Mouse (Mus musculus) T-helper 17 cell (primary cell): ENCODE data around the gene Irf2bp2.

ENCODE experiments used
- in situ Hi-C, 2 experiments: fragments of 300-600 bp; cut with MboI, MseI; formaldehyde crosslinking; loops; 1 replicate in 1 of 2; 2 replicates in 1 of 2; pipeline ENCODE4 v1.15.1; 2025; ENCODE audit warnings: high pct_unique_total_duplicates in 2 of 2

The Irf2bp2 gene

GRCm38 (mm10) chr8:126593889-126594480 lies at the start of gene Irf2bp2:
Irf2bp2 (minus strand) TSS chr8:126593986.
- in situ Hi-C loops = loop anchor here in 1 of 2 experiments (5.0 kb wide), 1 partner anchor 253 kb away; no protein-coding TSS in a partner anchor

GRCm38 (mm10) chr8:126642665-126643064 lies 48.9 kb upstream of the Irf2bp2 start:
- in situ Hi-C loops = loop anchor here in 1 of 2 experiments (10.0 kb wide), 1 partner anchor 988 kb away; no protein-coding TSS in a partner anchor

GRCm38 (mm10) chr8:126641568-126642295 lies 47.9 kb upstream of the Irf2bp2 start:
- in situ Hi-C loops = loop anchor here in 1 of 2 experiments (10.0 kb wide), 1 partner anchor 987 kb away; no protein-coding TSS in a partner anchor

DNA sequence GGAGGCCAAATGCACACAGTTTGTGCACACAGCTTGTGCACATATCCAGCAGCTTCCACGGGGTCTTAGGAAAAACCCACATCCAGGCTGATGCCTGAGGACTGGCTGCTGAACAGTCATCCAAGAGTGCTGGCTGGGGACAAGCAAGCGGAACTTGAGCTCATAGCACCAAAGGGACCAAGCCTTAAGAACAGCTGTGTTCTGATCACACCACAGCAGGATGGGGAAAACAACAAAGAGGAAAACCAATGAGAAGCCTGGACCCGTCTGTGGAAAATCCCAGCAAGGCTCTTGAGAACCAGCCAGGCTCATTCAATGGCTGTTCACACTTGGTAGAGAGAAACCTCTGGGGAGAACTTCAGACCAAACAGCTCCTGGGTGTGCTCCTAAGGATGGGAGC lies 45.4 kb upstream of the Irf2bp2 start:
- in situ Hi-C loops = no loop called here

DNA sequence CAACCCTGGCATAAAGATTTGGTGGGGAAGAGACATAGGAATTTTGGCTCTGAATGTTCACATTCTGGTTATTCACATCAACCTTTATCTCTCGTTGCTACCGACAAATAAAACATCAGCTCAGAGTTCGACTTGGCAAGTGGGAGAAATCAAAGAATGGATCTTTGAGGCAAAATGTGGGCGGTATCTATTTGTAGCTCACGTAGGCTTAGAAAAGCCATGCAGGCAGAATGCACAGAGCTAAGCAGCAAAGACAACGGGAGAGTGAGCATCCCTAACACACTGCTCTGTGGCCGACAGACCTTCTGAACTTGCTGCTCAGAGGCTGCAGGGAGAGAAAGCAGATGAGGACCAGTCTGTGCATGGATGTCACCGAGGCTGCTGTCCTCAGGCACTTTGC lies 44.2 kb upstream of the Irf2bp2 start:
- in situ Hi-C loops = no loop called here

- in situ Hi-C loops = no loop called here
These were observed 40.8 kb upstream of the Irf2bp2 start for GRCm38 (mm10) chr8:126634541-126635048.

DNA sequence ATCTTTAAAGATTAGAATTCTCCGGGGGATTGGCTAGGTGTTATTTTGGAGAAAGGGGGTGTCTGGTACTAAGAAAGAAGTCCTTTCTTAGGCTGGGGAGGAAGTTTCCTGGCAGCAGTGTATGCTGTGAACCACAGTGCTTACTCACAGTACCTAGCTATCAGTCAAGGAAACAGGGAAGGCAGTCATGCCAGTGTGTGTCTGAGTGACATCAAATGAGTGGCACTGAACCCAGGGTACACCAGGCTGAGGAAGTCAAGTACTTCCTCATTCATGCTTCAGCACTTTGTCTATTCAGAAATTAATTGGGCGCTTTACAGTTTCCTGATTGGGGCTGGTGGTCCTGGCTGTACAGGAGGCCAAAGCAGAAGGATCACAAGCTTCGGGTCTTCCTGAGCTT lies 34.8 kb upstream of the Irf2bp2 start:
- in situ Hi-C loops = no loop called here

DNA sequence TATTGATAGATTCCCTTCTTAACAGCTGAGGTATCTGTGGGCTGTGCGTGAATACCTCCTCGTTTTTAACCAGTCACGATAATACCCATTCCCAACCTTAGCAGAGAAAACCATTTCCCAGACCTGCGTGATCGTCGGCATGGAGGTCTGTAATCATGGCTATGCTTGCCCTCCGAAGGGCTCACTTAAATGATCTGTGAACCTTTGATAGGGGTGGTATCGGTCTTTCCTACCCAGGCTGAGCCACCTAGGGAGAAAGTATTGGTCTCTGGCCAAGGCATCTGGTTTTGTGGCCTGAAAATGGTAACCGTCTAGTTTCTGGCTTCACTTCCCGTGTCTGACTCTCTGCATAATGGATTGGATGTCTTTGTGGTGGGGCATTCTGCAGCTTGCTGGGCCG lies 32.6 kb upstream of the Irf2bp2 start:
- in situ Hi-C loops = no loop called here

- in situ Hi-C loops = no loop called here
These were observed 28.5 kb upstream of the Irf2bp2 start for GRCm38 (mm10) chr8:126622111-126622795.

- in situ Hi-C loops = no loop called here
These were observed 26.9 kb upstream of the Irf2bp2 start for GRCm38 (mm10) chr8:126620721-126621120.

DNA sequence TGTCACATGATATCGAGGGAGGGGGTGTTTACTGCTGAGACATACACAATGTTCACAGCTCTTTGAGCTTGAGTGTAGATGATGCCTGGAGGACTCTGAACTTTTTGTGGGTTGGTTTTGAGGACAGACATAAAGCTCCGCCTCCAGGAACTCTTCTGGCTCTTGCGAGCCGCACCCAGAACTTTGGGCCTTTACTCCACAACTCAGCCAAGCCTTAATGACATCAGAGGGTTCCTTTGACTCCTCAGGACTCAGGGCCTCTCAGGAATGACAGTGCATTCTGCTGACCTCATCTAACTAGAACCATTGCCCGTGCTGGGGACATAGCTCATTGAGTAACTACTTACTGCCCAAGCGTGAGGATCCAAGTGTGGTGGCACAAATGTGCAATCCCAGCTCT lies 25.7 kb upstream of the Irf2bp2 start:
- in situ Hi-C loops = loop anchor here in 1 of 2 experiments (5.0 kb wide), 1 partner anchor 33 kb away; no protein-coding TSS in a partner anchor

- in situ Hi-C loops = loop anchor here in 1 of 2 experiments (5.0 kb wide), 1 partner anchor 35 kb away; no protein-coding TSS in a partner anchor
These were observed 23.9 kb upstream of the Irf2bp2 start for GRCm38 (mm10) chr8:126617665-126618064.

DNA sequence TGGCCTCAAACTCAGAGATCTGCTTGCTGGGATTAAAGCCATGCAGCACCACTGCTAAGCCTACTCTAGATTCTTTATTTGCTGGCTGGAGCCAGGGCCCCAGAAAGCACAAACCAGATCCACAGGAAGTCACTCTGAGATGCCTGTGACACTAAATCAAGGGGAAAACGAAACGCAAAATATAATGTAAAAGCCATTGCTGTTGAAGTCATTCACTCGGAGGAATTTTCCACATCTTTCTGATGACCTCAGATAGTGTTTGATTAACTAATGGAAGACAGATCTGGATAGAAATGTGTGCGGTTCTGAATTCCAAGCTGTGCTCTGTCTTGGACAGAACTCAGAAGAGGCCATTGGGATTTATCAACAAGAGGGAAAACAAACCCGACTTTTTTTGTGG lies 22.9 kb upstream of the Irf2bp2 start:
- in situ Hi-C loops = loop anchor here in 1 of 2 experiments (5.0 kb wide), 1 partner anchor 36 kb away; no protein-coding TSS in a partner anchor

GRCm38 (mm10) chr8:126615765-126616164 lies 22.0 kb upstream of the Irf2bp2 start:
- in situ Hi-C loops = loop anchor here in 1 of 2 experiments (5.0 kb wide), 1 partner anchor 37 kb away; no protein-coding TSS in a partner anchor

- in situ Hi-C loops = loop anchor here in 1 of 2 experiments (5.0 kb wide), 1 partner anchor 38 kb away; no protein-coding TSS in a partner anchor
These were observed 20.9 kb upstream of the Irf2bp2 start for GRCm38 (mm10) chr8:126614740-126615132.

DNA sequence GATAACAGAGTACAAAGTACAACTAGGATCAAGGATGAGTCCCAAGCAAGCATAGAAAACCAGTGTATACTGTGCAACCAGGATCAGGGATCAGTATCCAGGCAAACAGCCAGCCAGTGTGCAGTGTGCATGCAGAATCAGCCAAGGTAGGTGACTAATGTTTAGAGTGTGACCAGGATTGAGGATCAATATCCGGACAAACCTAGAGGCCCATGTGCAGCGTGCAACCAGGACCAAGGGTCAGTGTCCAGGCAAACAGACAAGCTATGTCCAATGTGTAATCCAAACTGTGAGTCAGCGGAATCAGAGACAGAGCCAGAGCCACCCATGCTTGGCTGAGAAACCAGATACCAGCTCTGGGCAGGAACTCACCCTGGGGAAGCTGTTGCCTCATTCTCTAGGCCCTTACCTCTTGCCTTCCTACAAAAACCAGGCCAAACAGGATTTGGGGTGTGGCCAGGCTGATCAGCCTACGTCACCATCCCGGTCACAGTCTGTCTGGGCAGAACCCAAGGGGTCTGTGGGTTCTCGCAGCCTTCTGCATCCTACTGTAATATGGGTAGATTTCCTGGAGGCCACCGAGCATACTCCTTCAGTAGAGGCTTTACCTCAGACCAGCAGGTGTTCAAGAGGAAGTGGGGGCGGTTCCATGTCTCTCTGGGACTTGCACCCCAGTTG lies 20.4 kb upstream of the Irf2bp2 start:
- in situ Hi-C loops = no loop called here

DNA sequence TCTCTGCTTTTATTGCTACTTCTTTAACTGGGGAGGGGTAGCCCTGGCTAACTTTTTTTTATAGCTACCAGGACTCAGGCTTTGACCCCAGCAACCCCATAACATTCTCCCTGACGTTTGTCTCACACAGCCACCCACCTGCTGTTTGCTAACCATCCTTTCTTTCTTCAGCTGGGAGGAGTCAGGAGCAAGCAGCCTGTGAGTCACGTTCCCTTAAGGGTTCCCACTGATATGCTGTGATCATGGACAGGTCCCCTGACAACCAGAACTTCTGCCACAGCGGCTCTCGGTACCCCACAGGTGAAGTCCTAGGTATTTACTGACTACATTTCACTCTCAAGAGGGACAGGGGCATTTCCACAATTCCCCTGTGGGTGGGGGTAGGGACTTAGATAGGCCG lies 19.4 kb upstream of the Irf2bp2 start:
- in situ Hi-C loops = no loop called here

GRCm38 (mm10) chr8:126612739-126613138 lies 19.0 kb upstream of the Irf2bp2 start:
- in situ Hi-C loops = no loop called here

GRCm38 (mm10) chr8:126610713-126611112 lies 16.9 kb upstream of the Irf2bp2 start:
- in situ Hi-C loops = no loop called here

DNA sequence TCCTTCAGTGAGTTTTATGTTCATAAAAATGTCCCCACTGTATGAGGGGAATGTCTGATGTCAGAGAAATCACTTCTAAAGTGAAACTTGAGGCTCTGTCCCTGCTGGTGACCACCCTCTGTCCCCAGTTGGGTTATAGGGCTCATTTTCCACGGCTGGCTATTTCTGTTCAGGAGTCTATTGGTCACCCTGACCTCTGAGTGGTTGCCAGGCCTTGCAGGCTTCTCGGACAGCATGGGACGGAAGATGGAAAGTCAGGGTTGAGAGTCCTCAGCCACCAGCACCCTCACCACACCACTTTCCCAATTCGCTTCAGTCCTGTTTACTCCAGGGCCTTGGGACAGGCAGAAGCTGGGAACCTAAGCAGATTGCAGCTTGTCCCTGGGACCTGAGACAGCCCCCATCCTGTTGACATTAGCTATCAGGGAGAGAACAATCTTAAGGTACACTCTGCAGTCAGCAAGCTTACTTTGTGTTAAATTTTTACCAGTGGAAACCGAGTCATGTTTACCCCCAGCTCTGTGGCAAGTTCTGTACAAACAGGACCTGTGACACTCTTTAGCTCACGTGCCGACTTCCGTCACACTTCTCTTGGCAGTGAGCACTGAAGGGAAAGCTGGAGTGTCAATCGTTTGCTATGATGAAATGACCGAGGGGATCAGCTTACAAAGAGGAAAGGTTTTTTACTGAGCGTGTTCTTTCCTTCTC lies 15.9 kb upstream of the Irf2bp2 start:
- in situ Hi-C loops = no loop called here
